Mouse (Mus musculus) intestine, embryonic 14.5 days (tissue): ENCODE data around the gene Pygb. TPM values are rescaled to one million over a fixed set of nuclear protein-coding genes. Genes with fewer than 3 reads are reported as not detected.

ENCODE experiments used
- ATAC-seq: fragments of 200-750 bp; cut with Nextera tagmentation; replicated peaks from 2 replicates; pipeline ENCODE4 v1.8.0; 2017; ENCODE audit warnings: low read depth, moderate number of reproducible peaks, moderate TSS enrichment, moderate library complexity; ENCODE audit not compliant: low FRiP score, low TSS enrichment
- DNase-seq: peaks from one replicate; pipeline ENCODE4 v3.0.0-alpha.2; 2018; ENCODE audit warnings: low spot score
- H3K27ac ChIP-seq: fragments of 300-500 bp; sonication (generic); 2 replicates; pipeline ENCODE4 v1.5.1; 2014; ENCODE audit warnings: low read depth, mild to moderate bottlenecking, control low read depth
- H3K27me3 ChIP-seq: fragments of 300-500 bp; sonication (generic); replicated peaks from 2 replicates; pipeline ENCODE4 v1.6.1; 2014; ENCODE audit warnings: low read length, control low read depth; ENCODE audit not compliant: control insufficient read depth, insufficient read depth
- H3K36me3 ChIP-seq: fragments of 300-500 bp; sonication (generic); 2 replicates; pipeline ENCODE4 v1.6.1; 2014; ENCODE audit warnings: low read length, control low read depth; ENCODE audit not compliant: control insufficient read depth, insufficient read depth
- H3K4me1 ChIP-seq: fragments of 300-500 bp; sonication (generic); replicated peaks from 2 replicates; pipeline ENCODE4 v1.6.1; 2014; ENCODE audit warnings: low read length, control low read depth, mixed read lengths; ENCODE audit not compliant: control insufficient read depth, insufficient read depth
- H3K4me2 ChIP-seq: fragments of 300-500 bp; sonication (generic); 2 replicates; pipeline ENCODE4 v1.6.1; 2014; ENCODE audit warnings: low read length
- H3K4me3 ChIP-seq: fragments of 300-500 bp; sonication (generic); 2 replicates; pipeline ENCODE4 v1.5.1; 2014; ENCODE audit warnings: low read depth, low read length, control low read depth, mixed read lengths
- H3K9ac ChIP-seq: fragments of 300-500 bp; sonication (generic); 2 replicates; pipeline ENCODE4 v1.6.1; 2014; ENCODE audit warnings: mild to moderate bottlenecking, low read length
- H3K9me3 ChIP-seq: fragments of 300-500 bp; sonication (generic); 2 replicates; pipeline ENCODE4 v1.6.1; 2016; ENCODE audit warnings: low read length, control low read depth; ENCODE audit not compliant: control insufficient read depth
- WGBS: fragments of 180-500 bp; shearing (Covaris S2); extraction: QIAGEN DNeasy Blood & Tissue Kit; methylation state at CpG from one replicate; pipeline ENCODE4 v1.1.7; 2014; 5-methylcytosine and 5-hydroxymethylcytosine counted together
- polyA plus RNA-seq: library from polyadenylated mRNA; unstranded; fragments of >200 nt; fragmentation: Nextera tagmentation; extraction: Ambion mirVana; gene quantifications from 2 replicates; pipeline ENCODE4 v1.2.1, GENCODE M21; 2014

Gene Pygb
- polyA plus RNA-seq, 1 experiment from 2014 or later: 69.5 TPM

DNA sequence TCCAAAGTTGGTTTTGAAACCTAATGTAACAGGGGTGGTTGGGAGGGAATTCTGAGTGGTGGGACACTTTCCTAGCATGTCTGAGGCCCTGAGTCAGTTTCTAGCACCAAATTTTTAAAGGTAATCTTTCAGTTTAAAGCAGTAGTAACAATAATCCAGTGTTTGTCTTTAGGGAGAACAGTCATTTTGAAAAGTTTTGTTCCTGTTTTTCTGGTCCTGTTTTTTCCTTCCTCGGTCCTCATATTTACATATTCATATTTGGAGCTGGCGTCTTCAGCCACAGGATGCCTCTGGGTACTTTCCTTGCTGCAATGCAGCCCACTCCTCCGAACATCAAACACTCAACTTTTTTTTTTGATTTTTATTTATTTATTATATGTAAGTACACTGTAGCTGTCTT lies 31.5 kb upstream of the Pygb start:
- Histone ChIP-seq H3K4me1 (peaks cover 5% of the 10 kb centered on the region), H3K36me3 (peaks cover 42% of the 10 kb centered on the region), H3K4me3 (no peak overlapping the region), H3K9ac (no peak overlapping the region), H3K4me2 (no peak overlapping the region), H3K9me3 (no peaks in the 10 kb centered on the region), H3K27ac (no peak overlapping the region), H3K27me3 (no peaks in the 10 kb centered on the region)
- no peak for ATAC-seq
- no peak for DNase-seq
- 87% methylated on average over 3 of the region's 3 CpGs for WGBS

DNA sequence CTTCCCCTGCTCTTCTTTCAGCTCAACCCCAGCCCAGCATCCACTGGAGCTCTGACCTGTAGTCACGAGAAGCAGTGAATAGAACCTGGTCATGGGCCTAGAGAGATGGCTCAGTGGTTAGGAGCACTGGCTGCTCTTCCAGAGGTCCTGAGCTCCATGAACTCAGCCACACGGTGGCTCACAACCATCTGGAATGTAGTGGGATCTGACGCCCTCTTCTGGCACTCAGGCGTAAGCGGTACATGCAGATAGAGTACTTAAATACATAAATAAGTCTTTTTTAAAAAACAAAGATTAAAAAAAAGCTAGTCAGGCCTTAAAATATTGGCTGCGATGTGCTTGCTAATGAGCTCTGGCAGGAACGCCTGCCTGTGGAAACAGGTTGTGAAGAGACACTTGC lies 25.1 kb upstream of the Pygb start:
- Histone ChIP-seq H3K36me3 (peaks cover 62% of the 10 kb centered on the region), H3K9ac (no peak overlapping the region)
- 86% methylated on average over 7 of the region's 7 CpGs for WGBS

DNA sequence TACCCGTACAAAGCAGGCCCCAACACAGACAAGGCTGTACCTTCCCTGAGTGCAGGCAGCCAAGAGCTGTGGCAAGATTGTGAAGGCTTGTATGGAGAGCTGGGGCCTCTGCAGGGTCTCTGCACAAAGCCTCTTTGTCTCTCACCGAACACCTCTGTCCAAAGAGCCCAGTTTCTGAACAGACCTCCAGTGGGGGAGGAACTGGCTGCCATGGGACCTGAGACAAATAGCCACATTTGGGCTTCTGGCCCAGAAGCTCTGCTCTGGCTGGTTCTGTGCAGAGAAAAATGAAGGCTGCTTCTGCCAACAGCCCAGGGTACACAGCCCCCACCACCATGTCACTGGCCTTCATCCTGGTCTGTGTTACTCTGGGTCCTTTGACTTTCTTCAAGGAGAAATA lies 20.9 kb upstream of the Pygb start:
- Histone ChIP-seq H3K36me3 (peaks cover 56% of the 10 kb centered on the region), H3K4me3 (no peak overlapping the region), H3K9me3 (no peaks in the 10 kb centered on the region), H3K4me2 (no peak overlapping the region), H3K27ac (no peak overlapping the region), H3K27me3 (no peaks in the 10 kb centered on the region), H3K9ac (no peak overlapping the region), H3K4me1 (peaks cover 4% of the 10 kb centered on the region; the same call in 1 of the 2 replicates)
- DNase-seq (no peak), ATAC-seq (no peak)
- 64% methylated on average over 2 of the region's 2 CpGs for WGBS

More for the DNA sequence above, 25.1 kb upstream of the Pygb start:
- ATAC-seq (no peak), DNase-seq (no peak)
- Histone ChIP-seq H3K9me3 (no peaks in the 10 kb centered on the region), H3K27me3 (no peaks in the 10 kb centered on the region), H3K4me3 (no peak overlapping the region), H3K27ac (no peak overlapping the region), H3K4me2 (no peak overlapping the region), H3K4me1 (no peaks in the 10 kb centered on the region)

DNA sequence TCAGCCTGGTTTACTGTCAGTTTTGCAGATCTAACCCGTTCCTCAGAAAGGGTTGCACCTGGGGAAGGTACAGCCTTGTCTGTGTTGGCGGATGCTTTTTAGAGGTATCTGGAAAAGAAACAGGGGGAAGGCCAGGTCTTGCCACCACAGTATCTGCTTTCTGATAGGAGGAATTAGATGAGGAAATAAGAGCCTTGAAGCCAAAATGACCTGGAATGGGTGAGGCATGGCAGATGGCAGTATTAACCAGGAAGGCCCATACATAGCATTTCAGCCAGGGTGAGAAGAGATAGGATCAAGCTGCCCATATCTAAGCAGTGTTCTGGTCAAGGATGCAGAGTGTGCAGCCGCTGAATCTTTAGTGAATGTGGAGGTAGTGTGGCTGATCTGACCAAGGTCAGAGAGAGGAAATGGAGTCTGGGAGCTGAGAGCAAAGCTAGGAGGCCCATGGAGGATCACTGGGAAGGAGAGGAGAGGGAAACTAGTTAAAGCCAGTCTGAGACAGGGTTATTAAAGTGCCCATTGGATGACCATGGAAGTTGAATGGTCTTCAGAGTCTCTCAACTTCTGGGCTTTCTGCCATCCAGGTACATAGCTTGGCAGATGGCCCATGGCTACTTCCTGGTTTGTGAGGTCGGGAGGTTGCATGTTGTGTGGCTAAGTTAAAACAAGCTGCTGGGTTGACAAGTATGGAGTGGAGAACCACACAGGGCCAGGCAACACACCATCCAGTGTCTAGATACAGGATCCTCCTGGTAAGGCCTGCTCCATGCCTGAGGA lies 20.3 kb upstream of the Pygb start:
- H3K27me3 ChIP-seq: no peaks in the 10 kb centered on the region
- no peak for DNase-seq

DNA sequence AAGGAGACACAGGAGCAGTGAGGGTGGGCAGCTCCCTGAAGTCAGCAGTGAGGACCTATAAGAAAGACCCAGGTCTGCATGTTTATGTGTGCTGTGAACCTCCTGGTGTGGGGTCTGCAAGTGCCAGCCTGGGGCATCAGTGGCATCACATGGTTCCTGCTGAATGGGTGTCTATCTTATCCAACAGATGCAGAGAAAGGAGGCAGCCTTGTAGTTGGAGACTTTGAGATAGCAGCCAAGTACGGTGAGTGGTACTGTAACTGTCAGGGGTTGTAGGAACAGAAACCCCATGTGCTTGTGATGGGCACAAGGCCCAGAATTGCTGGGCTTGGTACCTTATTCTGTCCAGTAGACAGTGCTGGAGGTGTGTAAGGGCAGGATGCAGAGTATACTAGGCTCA lies 17.9 kb upstream of the Pygb start:
- no peaks in the 10 kb centered on the region for H3K9me3 ChIP-seq
- ATAC-seq (no peak), DNase-seq (no peak)
- no peaks in the 10 kb centered on the region for H3K27me3 ChIP-seq
- peaks cover 11% of the 10 kb centered on the region; the same call in 1 of the 2 replicates for H3K4me1 ChIP-seq
- no peak overlapping the region for H3K27ac ChIP-seq
- no peak overlapping the region for H3K9ac ChIP-seq
- WGBS: 100% methylated on average over 1 of the region's 1 CpGs
- H3K4me2 ChIP-seq: no peak overlapping the region
- H3K36me3 ChIP-seq: peaks cover 33% of the 10 kb centered on the region; the same call in 1 of the 2 replicates
- no peak overlapping the region for H3K4me3 ChIP-seq

More for the DNA sequence above, 20.3 kb upstream of the Pygb start:
- no peak overlapping the region for H3K4me2 ChIP-seq
- H3K9ac ChIP-seq: no peak overlapping the region
- no peaks in the 10 kb centered on the region for H3K9me3 ChIP-seq
- H3K4me3 ChIP-seq: no peak overlapping the region
- H3K4me1 ChIP-seq: peaks cover 5% of the 10 kb centered on the region; the same call in 1 of the 2 replicates
- ATAC-seq: no peak
- H3K27ac ChIP-seq: no peak overlapping the region
- peaks cover 49% of the 10 kb centered on the region for H3K36me3 ChIP-seq
- 84% methylated on average over 4 of the region's 4 CpGs for WGBS

DNA sequence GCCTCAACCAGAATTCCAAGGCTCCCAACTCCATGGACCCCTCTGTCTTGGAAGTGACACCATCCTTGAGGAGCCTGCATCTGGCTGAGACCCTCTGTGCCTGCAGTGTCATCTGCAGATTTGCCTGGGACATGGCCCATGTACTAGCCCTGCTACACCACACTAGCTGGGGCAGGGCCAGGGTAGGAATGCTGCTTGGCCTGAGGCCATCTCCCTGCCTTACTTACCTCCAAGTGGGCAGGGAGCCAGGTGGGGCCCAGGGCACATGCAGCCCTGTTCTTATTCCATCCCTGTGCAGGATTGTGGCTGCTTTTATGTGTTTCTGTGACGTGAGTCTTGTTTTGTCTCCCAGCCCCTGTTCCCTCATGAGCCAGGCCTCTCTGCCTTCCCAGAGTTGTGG lies 15.8 kb upstream of the Pygb start:
- no peaks in the 10 kb centered on the region for H3K9me3 ChIP-seq

DNA sequence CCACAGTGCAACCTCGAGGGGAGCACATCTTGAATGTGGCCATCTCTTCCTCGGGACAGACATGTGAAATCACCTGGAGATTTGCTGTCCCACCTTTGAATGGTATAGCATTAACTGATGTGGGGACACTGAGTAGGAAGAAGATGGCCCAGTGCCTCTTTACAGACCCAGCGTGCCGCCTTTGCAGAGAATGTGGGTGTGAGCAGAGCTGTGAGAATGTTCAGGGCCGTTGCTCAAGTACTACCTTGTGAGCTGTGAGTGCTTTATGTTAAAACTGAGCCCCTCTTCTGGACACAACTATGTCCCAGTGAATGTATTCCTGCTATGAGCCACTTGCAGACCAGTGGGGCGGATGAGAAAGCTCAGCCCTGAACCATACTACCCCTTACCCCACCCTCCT lies 15.4 kb upstream of the Pygb start:
- Histone ChIP-seq H3K9ac (no peak overlapping the region), H3K27me3 (no peaks in the 10 kb centered on the region), H3K4me2 (no peak overlapping the region), H3K9me3 (no peaks in the 10 kb centered on the region), H3K4me1 (peaks cover 11% of the 10 kb centered on the region; the same call in 1 of the 2 replicates), H3K27ac (peak overlapping the region; percentile 24; the same call in 1 of the 2 replicates), H3K36me3 (peaks cover 22% of the 10 kb centered on the region; the same call in 1 of the 2 replicates), H3K4me3 (no peak overlapping the region)
- no peak for DNase-seq
- 64% methylated on average over 6 of the region's 6 CpGs for WGBS
- ATAC-seq: no peak

More for the DNA sequence above, 15.8 kb upstream of the Pygb start:
- DNase-seq (no peak), ATAC-seq (peak; percentile 47)
- no peak overlapping the region for H3K4me3 ChIP-seq
- H3K27me3 ChIP-seq: no peaks in the 10 kb centered on the region
- H3K36me3 ChIP-seq: peaks cover 25% of the 10 kb centered on the region; the same call in 1 of the 2 replicates
- H3K27ac ChIP-seq: peak overlapping the region; percentile 12
- no peak overlapping the region for H3K9ac ChIP-seq
- WGBS: 42% methylated on average over 1 of the region's 1 CpGs
- H3K4me2 ChIP-seq: no peak overlapping the region
- H3K4me1 ChIP-seq: peaks cover 11% of the 10 kb centered on the region; the same call in 1 of the 2 replicates

DNA sequence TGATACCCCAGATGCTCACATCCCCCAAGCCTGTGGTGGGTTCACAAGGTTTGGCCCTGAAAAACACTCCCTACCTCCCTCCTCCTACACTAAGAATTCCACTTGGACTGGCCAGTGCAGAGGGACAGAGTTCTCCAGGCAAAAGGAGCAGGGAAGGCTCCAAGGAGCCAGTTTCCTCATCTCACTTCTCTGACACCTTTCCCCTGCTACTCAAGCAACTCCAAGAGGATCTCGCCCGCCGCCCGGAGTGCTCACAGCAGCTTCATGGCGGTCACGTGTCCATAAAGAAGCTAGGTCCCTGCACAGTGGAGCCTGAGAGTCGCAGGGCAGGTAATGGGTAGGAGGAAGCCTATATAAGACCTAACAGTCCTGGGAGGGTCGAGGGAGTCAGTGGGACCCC lies 14.5 kb upstream of the Pygb start:
- no peak for ATAC-seq
- peaks cover 17% of the 10 kb centered on the region; the same call in 1 of the 2 replicates for H3K36me3 ChIP-seq
- H3K9ac ChIP-seq: no peak overlapping the region
- peak overlapping the region; percentile 24; the same call in 1 of the 2 replicates for H3K27ac ChIP-seq
- H3K27me3 ChIP-seq: no peaks in the 10 kb centered on the region
- no peak overlapping the region for H3K4me3 ChIP-seq
- no peaks in the 10 kb centered on the region for H3K9me3 ChIP-seq
- no peak for DNase-seq
- WGBS: 77% methylated on average over 8 of the region's 8 CpGs
- H3K4me1 ChIP-seq: peaks cover 11% of the 10 kb centered on the region; the same call in 1 of the 2 replicates
- no peak overlapping the region for H3K4me2 ChIP-seq
